Mouse (Mus musculus) liver, postnatal 0 days (tissue): ENCODE data around the gene Gm8356.
"Not testable (repeated sequence)": the region's sequence is repeated elsewhere in the genome, so short reads cannot be mapped to it uniquely, and the experiment has no call there.

Source experiments
- CTCF ChIP-seq: sonication (generic); IDR thresholded peaks from 2 replicates; pipeline ENCODE4 v1.5.1; 2016; ENCODE audit warnings: antibody characterized with exemption, low read depth
- EP300 ChIP-seq: IDR thresholded peaks from 2 replicates; pipeline ENCODE4 v1.6.1; 2016; ENCODE audit warnings: antibody characterized with exemption, low read depth, mild to moderate bottlenecking

- TF ChIP-seq CTCF, EP300: not testable (repeated sequence)
Observed at GRCm38 (mm10) chr14:6537190-6537589, at the start of gene Gm8356.
